In the genomic region with DNA sequence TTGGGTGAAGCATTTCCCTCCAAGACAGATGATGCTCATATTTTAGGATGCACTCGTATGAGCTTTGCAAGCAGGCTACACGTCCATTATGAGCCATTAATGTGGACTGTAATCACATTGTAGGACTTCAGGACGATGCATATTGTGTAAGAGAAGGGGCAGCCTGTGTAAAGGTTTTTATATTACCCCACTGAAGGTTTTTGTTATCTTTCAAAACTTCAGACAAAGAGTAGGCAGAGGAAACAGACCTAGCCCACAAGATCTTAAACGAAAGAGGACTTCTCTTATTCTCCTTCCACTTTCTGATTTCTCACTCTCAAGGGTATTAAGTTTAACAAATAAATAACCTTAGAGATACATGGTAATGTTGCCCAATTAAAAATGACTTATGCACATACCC, we compare ENCODE assay signal across 28 mouse cellular contexts.
DNase-seq lines count a peak whose midpoint lies in the region; ATAC-seq and TF ChIP-seq lines count a peak whose summit lies in the region.
"Had no signal": no experiment of that assay in that cellular context is flagged by ENCODE, and none has a peak within 500 bp of the region (broad histone marks: within the 10 kb centered on the region; RNA-seq: fewer than 3 reads in every experiment).

No protein-coding gene starts in this region.

- H3K27ac ChIP-seq in gastrocnemius, adult 2 months = peak overlapping the region; percentile 0; the same call in 1 of the 2 replicates
- H3K27ac ChIP-seq: forebrain, embryonic 13.5 days; hindbrain, embryonic 14.5 days; limb, embryonic 13.5 days; liver, embryonic 13.5 days; neural tube, embryonic 12.5 days had no signal

- DNase-seq in gastrocnemius, adult 2 months = no peak
- no peak for DNase-seq in gastrocnemius, postnatal 25 days
- peak; percentile 43 for DNase-seq in 416B (ENCODE audit: low read depth)
- DNase-seq in naive thymus-derived CD4-positive, alpha-beta T cell, adult 2 months (ENCODE audit: low read depth) = peak; percentile 27
- no peak for DNase-seq in kidney, adult 18-20 months
- DNase-seq: adrenal gland, adult 8-10 months; cerebellum, adult 11 months; cerebellum, adult 9-11 months; gastrocnemius, postnatal 14 days; heart, adult 18-20 months; kidney, adult 11 months; kidney, postnatal 36 days; liver, embryonic 13.5 days; lung, adult 2 months; lung, postnatal 14 days; right cerebral cortex, postnatal 4 days; thymus, postnatal 25 days had no signal

- no peak for TF ChIP-seq CTCF in gastrocnemius, adult 2 months (IDR thresholded peaks at IDR 0.05)

- H3K4me3 ChIP-seq in gastrocnemius, adult 2 months = no peak overlapping the region
- H3K4me3 ChIP-seq: erythroblast, embryonic 14.5 days; forebrain, embryonic 13.5 days; heart, embryonic 12.5 days; layer of hippocampus, adult 2 months; limb, embryonic 13.5 days; liver, embryonic 13.5 days; neural tube, embryonic 12.5 days had no signal

- intact Hi-C loops in gastrocnemius, adult 2 months (cut with DNase I) = loop anchor here (5.0 kb wide), 1 partner anchor 40 kb away; no protein-coding TSS in a partner anchor

- ATAC-seq in common myeloid progenitor, adult 5-6 weeks (replicated peaks; ENCODE audit: low read depth, poor library complexity, severe bottlenecking) = peak; percentile 30
- no peak for ATAC-seq in erythroid progenitor cell, adult 5-6 weeks (replicated peaks; ENCODE audit: low FRiP score, poor library complexity, severe bottlenecking)
- ATAC-seq: forebrain, embryonic 13.5 days; inflammation-experienced regulatory T-cells, adult 6 months; midbrain, embryonic 16.5 days had no signal

Comparison
In these comparisons a context has a peak if more than half of its experiments do, and no peak if none do; other contexts are left out.
1. DNase-seq: peak in 416B (single experiment) and naive thymus-derived CD4-positive, alpha-beta T cell, adult 2 months (single experiment); none in gastrocnemius, adult 2 months (single experiment), gastrocnemius, postnatal 25 days (single experiment) and kidney, adult 18-20 months (single experiment).